ENCODE assay signal across 25 mouse cellular contexts in genomic region chr5:73716941-73717340, GRCm38 (mm10).
DNase-seq lines count a peak whose midpoint lies in the region; ATAC-seq lines count a peak whose summit lies in the region.
"Had no signal": no experiment of that assay in that cellular context is flagged by ENCODE, and none has a peak within 500 bp of the region (broad histone marks: within the 10 kb centered on the region; RNA-seq: fewer than 3 reads in every experiment).

No protein-coding gene starts in this region.

- no peaks in the 10 kb centered on the region for H3K9me3 ChIP-seq in limb, embryonic 13.5 days
- no peaks in the 10 kb centered on the region for H3K9me3 ChIP-seq in limb, embryonic 10.5 days (replicated peaks)
- no peaks in the 10 kb centered on the region for H3K9me3 ChIP-seq in embryonic facial prominence, embryonic 10.5 days
- H3K9me3 ChIP-seq: embryonic facial prominence, embryonic 13.5 days; embryonic facial prominence, embryonic 15.5 days; forebrain, embryonic 10.5 days; forebrain, embryonic 12.5 days; G1E had no signal

- peaks cover 33% of the 10 kb centered on the region for H3K4me1 ChIP-seq in limb, embryonic 13.5 days
- H3K4me1 ChIP-seq in limb, embryonic 10.5 days, result peaks cover 16% of the 10 kb centered on the region
- 0 out of 2 replicates have a peak, but pooled peaks cover 3% of the 10 kb centered on the region for H3K4me1 ChIP-seq in embryonic facial prominence, embryonic 10.5 days
- H3K4me1 ChIP-seq: embryonic facial prominence, embryonic 13.5 days; embryonic facial prominence, embryonic 15.5 days; forebrain, embryonic 10.5 days; forebrain, embryonic 12.5 days had no signal

- 75% methylated on average over 2 of the region's 2 CpGs for WGBS in limb, embryonic 13.5 days
- 87% methylated on average over 2 of the region's 2 CpGs for WGBS in limb, embryonic 10.5 days
- 76% methylated on average over 2 of the region's 2 CpGs for WGBS in embryonic facial prominence, embryonic 10.5 days

- intact Hi-C loops in heart, postnatal 36 days (cut with DNase I), result no loop called here

- peak; percentile 74 for DNase-seq in heart, adult 11 months
- DNase-seq in heart, postnatal 36 days, result no peak
- DNase-seq in limb, embryonic 10.5 days (ENCODE audit: low spot score), result no peak
- no peak for DNase-seq in embryonic facial prominence, embryonic 10.5 days (ENCODE audit: low spot score)
- DNase-seq: adrenal gland, adult 2 months; adrenal gland, postnatal 10 days; adrenal gland, postnatal 25 days; B cell, adult 2 months; cerebellum, adult 11 months; cerebellum, adult 18-20 months; cerebellum, adult 8-10 months; cerebellum, adult 9-11 months; cerebellum, postnatal 14 days; cerebellum, postnatal 36 days had no signal

- H3K4me3 ChIP-seq in limb, embryonic 13.5 days, result no peak overlapping the region
- no peak overlapping the region for H3K4me3 ChIP-seq in limb, embryonic 10.5 days
- no peak overlapping the region for H3K4me3 ChIP-seq in embryonic facial prominence, embryonic 10.5 days
- H3K4me3 ChIP-seq: embryonic facial prominence, embryonic 13.5 days; embryonic facial prominence, embryonic 15.5 days; erythroblast, embryonic 14.5 days; forebrain, embryonic 10.5 days; forebrain, embryonic 12.5 days had no signal

- no peaks in the 10 kb centered on the region for H3K27me3 ChIP-seq in limb, embryonic 13.5 days
- no peaks in the 10 kb centered on the region for H3K27me3 ChIP-seq in limb, embryonic 10.5 days (ENCODE audit: low read depth, poor library complexity, severe bottlenecking)
- no peaks in the 10 kb centered on the region for H3K27me3 ChIP-seq in embryonic facial prominence, embryonic 10.5 days (replicated peaks; ENCODE audit: low read depth, poor library complexity, severe bottlenecking)
- H3K27me3 ChIP-seq: CH12.LX; embryonic facial prominence, embryonic 13.5 days; embryonic facial prominence, embryonic 15.5 days; forebrain, embryonic 12.5 days had no signal

- no peak for ATAC-seq in limb, embryonic 13.5 days (ENCODE audit: low FRiP score, low read depth)
- ATAC-seq: CD4-positive, CD25-positive, alpha-beta regulatory T cell, adult 4 months; forebrain, embryonic 14.5 days; forebrain, embryonic 16.5 days had no signal

- H3K4me2 ChIP-seq in limb, embryonic 13.5 days (replicated peaks), result no peak overlapping the region
- H3K4me2 ChIP-seq: embryonic facial prominence, embryonic 13.5 days; embryonic facial prominence, embryonic 15.5 days; forebrain, embryonic 12.5 days had no signal

- H3K36me3 ChIP-seq in limb, embryonic 13.5 days, result no peaks in the 10 kb centered on the region
- H3K36me3 ChIP-seq in limb, embryonic 10.5 days, result no peaks in the 10 kb centered on the region
- no peaks in the 10 kb centered on the region for H3K36me3 ChIP-seq in embryonic facial prominence, embryonic 10.5 days (replicated peaks)
- H3K36me3 ChIP-seq: embryonic facial prominence, embryonic 13.5 days; embryonic facial prominence, embryonic 15.5 days; forebrain, embryonic 10.5 days; forebrain, embryonic 12.5 days; G1E had no signal

- H3K27ac ChIP-seq in limb, embryonic 13.5 days, result 0 out of 2 replicates have a peak overlapping the region, but pooled peaks have one; percentile 12
- H3K27ac ChIP-seq in limb, embryonic 10.5 days, result no peak overlapping the region
- H3K27ac ChIP-seq in embryonic facial prominence, embryonic 10.5 days (replicated peaks), result no peak overlapping the region
- H3K27ac ChIP-seq: embryonic facial prominence, embryonic 13.5 days; embryonic facial prominence, embryonic 15.5 days; forebrain, embryonic 10.5 days; forebrain, embryonic 12.5 days had no signal

- no peak overlapping the region for H3K9ac ChIP-seq in limb, embryonic 13.5 days
- H3K9ac ChIP-seq: embryonic facial prominence, embryonic 13.5 days; embryonic facial prominence, embryonic 15.5 days; forebrain, embryonic 12.5 days had no signal
